Mouse (Mus musculus): Measurements from ENCODE around the gene Tmem234.

DNA sequence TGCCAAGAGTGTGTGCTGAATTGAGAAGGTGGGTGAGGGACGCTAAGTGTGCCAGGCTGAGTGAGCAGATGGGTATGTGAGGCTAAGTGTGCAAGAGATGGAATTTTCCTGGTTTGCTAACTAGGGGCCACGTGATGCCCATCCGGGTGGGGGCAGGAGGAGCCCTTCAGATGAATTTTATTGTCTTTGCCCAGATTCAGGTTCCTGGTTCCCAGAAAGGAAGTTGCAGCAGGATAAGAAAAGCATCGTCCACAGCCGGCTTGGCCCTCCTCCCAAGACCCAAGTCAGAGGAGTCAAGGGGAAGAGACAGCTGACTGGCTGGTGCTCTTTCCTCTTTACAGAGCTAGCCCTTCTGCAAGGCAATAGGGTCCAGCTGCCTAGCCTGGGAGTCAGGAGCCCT, 22.0 kb upstream of the Tmem234 start, which contains the start of gene Fam167b:
- TF ChIP-seq ZC3H11A (IDR thresholded peaks at IDR 0.05; ENCODE audit: borderline replicate concordance, low read depth, low read length) (no peak), MAFK (IDR thresholded peaks at IDR 0.05; ENCODE audit: insufficient read depth, low read depth, low read length) (no peak), CHD2 (IDR thresholded peaks at IDR 0.05; ENCODE audit: low read depth, low read length) (no peak), ZNF384 (IDR thresholded peaks at IDR 0.05; ENCODE audit: low read depth, low read length) (no peak)

All from ES-E14 (cell line).